Mouse (Mus musculus): ENCODE results near the gene Add2.

GRCm38 (mm10) chr6:86028150-86028549 is 331 bp upstream of the Add2 start:
- TF ChIP-seq CTCF (IDR thresholded peaks at IDR 0.05; ENCODE audit: extremely low read depth, insufficient read depth, insufficient read length, insufficient replicate concordance) (no peak), POLR2A (IDR thresholded peaks at IDR 0.05; ENCODE audit: low read depth, low read length) (no peak)
